Mouse (Mus musculus): ENCODE data around the gene Zfp536.

Gene Zfp536

DNA sequence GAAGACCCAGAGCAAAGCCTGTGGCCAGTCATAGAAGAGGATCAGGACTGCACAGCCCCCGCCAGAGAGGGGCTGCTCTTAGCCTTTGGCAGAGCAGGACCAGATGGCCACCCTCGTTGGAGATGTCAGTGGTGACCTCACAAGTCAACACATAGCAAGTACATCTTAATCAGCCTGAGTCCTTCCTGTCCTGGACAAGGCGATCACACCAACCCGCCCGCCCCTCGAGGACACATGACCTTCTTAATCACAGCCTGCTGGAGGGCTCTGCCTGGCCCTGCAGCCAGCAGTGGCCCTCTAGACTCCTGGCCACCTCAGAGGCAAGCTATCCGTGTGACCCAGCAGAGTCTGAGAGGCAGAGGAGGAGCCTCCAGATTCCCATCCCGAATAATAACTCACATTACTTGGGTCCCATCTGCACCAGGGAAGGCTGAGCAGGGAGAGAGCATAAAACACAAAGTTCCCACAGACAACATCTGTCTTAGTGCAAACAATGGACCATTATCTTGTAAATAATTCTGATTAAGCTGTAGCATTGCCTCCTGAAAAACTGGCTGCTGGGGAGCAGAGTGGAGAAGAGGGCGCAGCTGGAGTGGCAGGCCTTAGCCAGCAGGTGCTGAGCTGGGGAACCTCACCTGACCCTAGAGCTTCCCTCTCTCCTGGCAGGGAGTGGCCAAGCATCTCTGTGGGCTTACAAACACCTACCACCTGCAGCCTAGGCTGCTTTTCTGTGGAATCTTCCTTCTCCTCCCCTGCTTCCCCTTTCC lies 306.8 kb downstream of the Zfp536 start:
- in situ Hi-C loops (cut with MboI; ENCODE audit: low pct_unique_long_range_greater_than_20kb in 1 of 2, low sequenced_read_pairs in 2 of 2, unreplicated experiment in 1 of 2): no loop called here

DNA sequence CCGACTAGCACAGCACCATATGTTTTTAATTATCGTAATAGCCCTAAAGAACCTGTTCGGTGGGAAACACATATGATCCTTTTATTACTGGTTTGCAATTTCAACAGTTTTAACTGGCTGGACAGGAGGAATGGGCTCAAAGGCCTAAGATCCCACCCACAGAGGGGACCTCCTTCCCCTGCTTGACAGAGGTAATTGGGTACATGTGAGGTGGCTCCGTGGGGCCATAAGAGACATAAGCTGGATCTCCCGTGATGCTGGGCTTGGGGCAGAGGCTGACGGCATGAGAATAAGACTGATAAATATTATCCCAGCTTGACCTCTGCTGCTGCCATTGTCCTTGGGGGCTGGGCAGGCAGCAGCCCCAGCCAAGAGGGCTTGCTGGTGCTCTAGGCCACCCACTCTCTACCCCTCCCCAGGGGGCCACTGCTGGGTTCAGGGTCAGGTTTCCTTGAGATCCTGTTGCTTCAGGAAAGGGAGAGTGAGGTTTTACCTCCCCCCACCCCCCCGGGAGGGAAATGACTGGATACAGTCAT lies 309.2 kb downstream of the Zfp536 start:
- in situ Hi-C loops (cut with MboI; ENCODE audit: low pct_unique_long_range_greater_than_20kb in 1 of 2, low sequenced_read_pairs in 2 of 2, unreplicated experiment in 1 of 2): no loop called here

DNA sequence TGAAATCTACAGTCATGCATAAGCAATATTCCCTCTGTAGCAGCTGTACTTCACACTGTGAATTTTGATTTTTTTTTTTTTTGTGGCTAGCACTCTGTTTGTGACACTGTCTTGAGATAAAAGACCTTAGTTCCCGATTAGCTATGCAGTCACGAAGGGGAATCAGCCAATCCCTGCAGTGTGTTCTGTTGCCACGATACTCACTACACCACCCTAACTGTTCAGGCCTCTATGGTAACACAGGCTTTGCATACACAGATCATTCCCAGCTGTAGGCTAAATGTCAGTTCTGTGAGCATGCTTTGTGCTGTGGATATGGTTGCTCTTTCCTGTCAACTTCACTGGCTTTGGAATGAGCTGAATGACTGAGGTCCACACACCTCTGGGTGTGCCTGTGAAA lies 325.9 kb downstream of the Zfp536 start:
- in situ Hi-C loops (cut with MboI; ENCODE audit: low pct_unique_long_range_greater_than_20kb in 1 of 2, low sequenced_read_pairs in 2 of 2, unreplicated experiment in 1 of 2): no loop called here

DNA sequence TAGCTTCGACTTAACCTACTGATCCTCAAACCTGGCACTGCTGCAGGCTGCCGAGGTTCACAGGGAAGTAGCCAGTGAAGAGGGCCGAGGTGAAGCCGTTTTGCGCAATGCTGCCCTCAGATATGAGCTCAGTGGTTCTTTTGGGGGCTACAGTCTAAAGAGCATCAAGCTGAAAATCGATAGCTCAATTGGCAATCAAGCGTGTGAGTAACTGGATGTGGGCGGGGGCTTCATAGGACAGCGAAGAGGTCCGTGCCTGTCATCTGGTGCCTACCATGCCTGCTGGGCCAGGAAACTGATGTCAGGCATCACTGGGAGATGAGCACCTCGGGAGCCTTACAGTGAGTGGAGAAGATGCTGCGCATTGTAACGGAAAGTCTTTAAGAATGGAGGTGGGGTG lies 333.5 kb downstream of the Zfp536 start:
- in situ Hi-C loops (cut with MboI; ENCODE audit: low pct_unique_long_range_greater_than_20kb in 1 of 2, low sequenced_read_pairs in 2 of 2, unreplicated experiment in 1 of 2): no loop called here

DNA sequence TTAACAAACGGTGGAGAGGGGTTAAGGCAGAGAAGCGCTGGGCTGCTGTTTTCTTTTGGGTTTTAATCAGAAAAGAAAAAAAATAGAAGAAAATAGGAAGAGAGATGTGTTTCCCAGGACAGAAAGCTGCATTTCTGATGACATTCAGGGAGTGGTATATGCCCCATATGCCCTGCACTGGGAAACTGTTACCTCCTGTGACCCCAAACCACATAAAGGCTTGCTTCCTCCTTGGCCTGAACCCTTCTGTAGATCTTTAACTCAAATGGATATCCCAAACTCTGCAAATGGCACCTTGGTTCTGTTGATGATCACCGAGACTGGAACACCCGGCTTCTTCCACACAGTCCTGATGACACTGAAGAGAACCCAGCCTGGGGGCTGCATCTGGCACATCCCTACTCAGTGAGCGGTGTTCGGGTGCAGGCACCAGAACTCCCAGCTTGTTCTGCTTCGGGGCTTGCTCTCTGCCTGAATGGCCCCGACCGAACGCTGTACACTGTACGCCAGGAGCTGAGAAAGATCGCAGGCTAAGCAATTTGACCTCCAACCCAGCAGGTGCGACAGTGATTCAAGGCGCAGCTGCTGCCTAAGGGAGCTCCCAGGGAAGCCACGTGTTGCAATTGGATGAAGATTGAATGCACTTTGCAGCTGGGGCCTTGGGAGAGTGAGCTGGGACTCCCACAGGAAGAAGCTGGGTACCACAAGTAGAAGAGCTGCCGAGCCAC lies 334.2 kb downstream of the Zfp536 start:
- in situ Hi-C loops (cut with MboI; ENCODE audit: low pct_unique_long_range_greater_than_20kb in 1 of 2, low sequenced_read_pairs in 2 of 2, unreplicated experiment in 1 of 2): no loop called here

DNA sequence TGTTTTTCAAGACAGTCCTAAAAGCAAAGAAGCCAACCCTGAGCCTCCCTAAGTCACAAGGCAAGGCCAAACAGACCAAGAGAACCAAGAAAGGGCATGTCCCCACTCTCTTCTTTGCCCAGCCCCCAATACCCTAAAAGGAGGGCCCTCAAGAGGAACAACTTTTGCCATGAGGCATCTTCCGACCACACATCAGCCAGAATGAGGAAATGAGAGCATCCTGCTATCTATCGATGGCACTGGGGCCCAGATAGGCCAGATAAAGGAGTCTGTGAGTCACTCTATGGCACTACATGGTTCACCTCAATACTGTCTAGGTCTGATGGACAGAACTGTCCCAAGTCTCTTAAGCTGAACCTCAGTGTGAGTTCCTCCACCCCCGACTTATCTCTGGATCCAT lies 335.6 kb downstream of the Zfp536 start:
- in situ Hi-C loops (cut with MboI; ENCODE audit: low pct_unique_long_range_greater_than_20kb in 1 of 2, low sequenced_read_pairs in 2 of 2, unreplicated experiment in 1 of 2): no loop called here

DNA sequence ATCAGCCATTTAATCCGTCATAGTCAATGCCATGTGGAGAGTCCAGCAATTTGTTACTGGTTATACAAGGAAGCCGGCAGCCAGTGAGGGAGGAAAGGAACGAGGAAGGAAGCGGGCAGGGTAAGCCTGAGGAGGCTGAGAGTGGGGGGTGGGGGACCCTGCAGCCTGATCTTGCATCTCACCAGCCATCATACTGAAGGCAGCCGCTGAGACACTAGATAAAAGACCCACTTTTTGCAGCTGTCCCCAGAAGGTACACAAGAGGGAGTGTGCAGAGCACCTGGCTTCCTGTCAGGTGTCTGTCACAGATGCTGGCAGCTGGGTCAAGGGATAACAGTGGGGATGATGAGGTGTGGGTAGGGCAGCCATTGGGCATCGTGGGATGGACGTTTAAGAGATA lies 340.3 kb downstream of the Zfp536 start:
- in situ Hi-C loops (cut with MboI; ENCODE audit: low pct_unique_long_range_greater_than_20kb in 1 of 2, low sequenced_read_pairs in 2 of 2, unreplicated experiment in 1 of 2): no loop called here

DNA sequence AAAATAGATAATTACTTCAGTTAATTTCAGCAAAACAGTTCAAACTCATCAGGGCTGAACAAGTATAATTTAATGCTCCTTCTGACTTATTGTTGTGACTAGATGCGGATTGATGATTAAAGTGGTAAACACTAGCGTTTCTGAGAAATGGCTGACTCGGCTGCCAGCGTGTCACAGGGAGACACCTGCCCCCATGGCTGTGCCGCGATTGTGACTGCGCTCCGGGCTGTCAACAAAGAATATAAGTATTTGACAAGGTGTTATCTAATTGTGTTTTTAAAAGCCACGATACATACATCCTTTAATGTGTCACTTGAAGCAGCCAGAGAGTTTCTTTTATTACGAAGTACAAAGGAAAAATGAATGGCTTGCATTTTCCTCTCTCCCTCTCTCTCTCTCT lies 342.0 kb downstream of the Zfp536 start:
- in situ Hi-C loops (cut with MboI; ENCODE audit: low pct_unique_long_range_greater_than_20kb in 1 of 2, low sequenced_read_pairs in 2 of 2, unreplicated experiment in 1 of 2): no loop called here

DNA sequence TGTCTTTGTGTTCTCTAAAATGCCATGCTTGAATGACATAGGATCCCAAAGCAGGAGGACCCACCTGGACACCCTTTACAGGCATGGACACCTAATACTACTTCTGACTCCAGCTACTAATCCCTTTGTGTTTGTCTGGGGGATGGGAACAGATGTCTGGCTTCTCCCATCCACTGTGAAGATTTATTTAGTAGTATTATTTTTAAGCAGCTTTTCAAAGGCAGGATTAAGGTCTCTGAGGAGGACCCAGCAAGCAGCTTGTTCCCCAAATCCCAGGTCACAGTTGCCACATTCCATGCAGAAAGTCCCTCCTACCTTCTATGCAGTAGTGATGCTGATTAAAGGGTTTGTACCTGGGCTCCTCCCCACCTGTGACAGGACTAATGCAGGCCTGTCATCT lies 347.4 kb downstream of the Zfp536 start:
- in situ Hi-C loops (cut with MboI; ENCODE audit: low pct_unique_long_range_greater_than_20kb in 1 of 2, low sequenced_read_pairs in 2 of 2, unreplicated experiment in 1 of 2): no loop called here

DNA sequence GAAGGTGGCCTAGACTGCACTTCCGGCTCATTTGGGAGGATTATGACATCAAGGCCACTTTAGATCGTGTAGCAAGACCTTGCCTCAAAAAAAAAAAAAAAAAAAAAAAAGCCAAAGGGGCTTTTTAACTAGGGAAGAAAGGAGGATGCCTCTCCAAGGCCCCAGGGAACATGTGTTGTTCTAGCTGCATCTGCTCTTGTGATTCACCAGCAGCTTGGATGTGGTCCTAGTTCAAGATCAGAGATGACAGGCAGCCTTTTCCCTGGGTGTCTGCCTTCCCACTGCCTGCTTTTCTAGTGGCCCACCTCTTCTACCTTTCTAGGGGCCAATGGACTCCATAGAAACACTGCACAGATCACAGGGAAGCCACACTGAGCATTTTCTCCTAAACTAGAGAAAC lies 350.5 kb downstream of the Zfp536 start:
- in situ Hi-C loops (cut with MboI; ENCODE audit: low pct_unique_long_range_greater_than_20kb in 1 of 2, low sequenced_read_pairs in 2 of 2, unreplicated experiment in 1 of 2): no loop called here
